Mouse (Mus musculus) forebrain, embryonic 13.5 days (tissue): Measurements from ENCODE around the gene Gm13030. TPM values are rescaled to one million over a fixed set of nuclear protein-coding genes. Genes with fewer than 3 reads are reported as not detected.
"Not testable (repeated sequence)": the region's sequence is repeated elsewhere in the genome, so short reads cannot be mapped to it uniquely, and the experiment has no call there.

Source experiments
- ATAC-seq: fragments of 200-750 bp; cut with Nextera tagmentation; 2 replicates; pipeline ENCODE4 v1.8.0; 2017
- H3K27ac ChIP-seq: fragments of 300-500 bp; sonication (generic); 2 replicates; pipeline ENCODE4 v1.5.1; 2015; ENCODE audit warnings: inconsistent platforms, mild to moderate bottlenecking, moderate library complexity
- H3K27me3 ChIP-seq: fragments of 300-500 bp; sonication (generic); 2 replicates; pipeline ENCODE4 v1.6.1; 2015; ENCODE audit warnings: mild to moderate bottlenecking, inconsistent platforms
- H3K36me3 ChIP-seq: fragments of 300-500 bp; sonication (generic); 2 replicates; pipeline ENCODE4 v1.6.1; 2015; ENCODE audit warnings: mild to moderate bottlenecking, inconsistent platforms; ENCODE audit not compliant: poor library complexity, severe bottlenecking
- H3K4me1 ChIP-seq: fragments of 300-500 bp; sonication (generic); 2 replicates; pipeline ENCODE4 v1.6.1; 2015; ENCODE audit warnings: inconsistent platforms
- H3K4me2 ChIP-seq: fragments of 300-500 bp; sonication (generic); 2 replicates; pipeline ENCODE4 v1.6.1; 2015; ENCODE audit warnings: inconsistent platforms, mild to moderate bottlenecking, moderate library complexity
- H3K4me3 ChIP-seq: fragments of 300-500 bp; sonication (generic); 2 replicates; pipeline ENCODE4 v1.5.1; 2015; ENCODE audit warnings: mild to moderate bottlenecking, inconsistent platforms
- H3K9ac ChIP-seq: fragments of 300-500 bp; sonication (generic); 2 replicates; pipeline ENCODE4 v1.6.1; 2015; ENCODE audit warnings: mild to moderate bottlenecking, inconsistent platforms
- H3K9me3 ChIP-seq: fragments of 300-500 bp; sonication (generic); replicated peaks from 2 replicates; pipeline ENCODE4 v1.6.1; 2016; ENCODE audit warnings: inconsistent platforms
- WGBS: fragments of 180-500 bp; shearing (Covaris S2); methylation state at CpG from one replicate; pipeline ENCODE4 v1.1.7; 2015; 5-methylcytosine and 5-hydroxymethylcytosine counted together
- polyA plus RNA-seq: library from polyadenylated mRNA; unstranded; fragments of >200 nt; fragmentation: Nextera tagmentation; extraction: Ambion mirVana; gene quantifications from 2 replicates; pipeline ENCODE4 v1.2.1, GENCODE M21; 2015

The Gm13030 gene
- polyA plus RNA-seq, 1 experiment from 2014 or later = not detected

DNA sequence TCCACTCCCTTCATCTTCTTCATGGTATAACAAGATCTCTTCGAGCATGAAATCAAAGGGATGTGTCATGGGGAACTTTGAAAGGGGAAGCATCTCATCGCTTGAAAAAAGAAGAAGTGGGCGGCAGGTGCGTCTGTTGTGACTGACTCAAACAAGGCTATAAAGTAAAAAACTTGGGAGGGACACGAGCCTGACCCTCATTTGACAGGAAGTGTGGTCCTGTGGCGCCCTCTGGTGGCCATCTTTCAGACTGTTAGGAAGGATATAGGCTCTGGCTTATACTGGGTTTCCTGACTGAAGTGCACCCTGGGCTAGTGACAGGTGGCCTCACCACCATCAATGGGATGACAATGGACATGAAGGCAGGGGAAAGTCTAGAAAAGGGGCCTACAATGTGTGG, 10.5 kb upstream of the Gm13030 start:
- H3K4me3 ChIP-seq = no peak overlapping the region
- no peak overlapping the region for H3K4me2 ChIP-seq
- H3K27ac ChIP-seq = no peak overlapping the region
- peaks cover 7% of the 10 kb centered on the region; the same call in 1 of the 2 replicates for H3K4me1 ChIP-seq
- 14% methylated on average over 6 of the region's 6 CpGs for WGBS
- no peaks in the 10 kb centered on the region for H3K9me3 ChIP-seq
- 0 out of 2 replicates have a peak, but pooled peaks cover 5% of the 10 kb centered on the region for H3K27me3 ChIP-seq
- no peak overlapping the region for H3K9ac ChIP-seq
- 0 out of 2 replicates have a peak, but pooled peaks have one; percentile 41 for ATAC-seq
- H3K36me3 ChIP-seq = no peaks in the 10 kb centered on the region

- 7% methylated on average over 16 of the region's 16 CpGs for WGBS
- peak overlapping the region; percentile 45 for H3K4me2 ChIP-seq
- H3K27ac ChIP-seq = no peak overlapping the region
- ATAC-seq = no peak
- no peaks in the 10 kb centered on the region for H3K36me3 ChIP-seq
- H3K9me3 ChIP-seq = no peaks in the 10 kb centered on the region
- H3K4me3 ChIP-seq = no peak overlapping the region
- no peak overlapping the region for H3K9ac ChIP-seq
- 0 out of 2 replicates have a peak, but pooled peaks cover 5% of the 10 kb centered on the region for H3K27me3 ChIP-seq
- H3K4me1 ChIP-seq = peaks cover 7% of the 10 kb centered on the region; the same call in 1 of the 2 replicates
Measured at GRCm38 (mm10) chr4:138882179-138882578, 8.4 kb upstream of the Gm13030 start.

DNA sequence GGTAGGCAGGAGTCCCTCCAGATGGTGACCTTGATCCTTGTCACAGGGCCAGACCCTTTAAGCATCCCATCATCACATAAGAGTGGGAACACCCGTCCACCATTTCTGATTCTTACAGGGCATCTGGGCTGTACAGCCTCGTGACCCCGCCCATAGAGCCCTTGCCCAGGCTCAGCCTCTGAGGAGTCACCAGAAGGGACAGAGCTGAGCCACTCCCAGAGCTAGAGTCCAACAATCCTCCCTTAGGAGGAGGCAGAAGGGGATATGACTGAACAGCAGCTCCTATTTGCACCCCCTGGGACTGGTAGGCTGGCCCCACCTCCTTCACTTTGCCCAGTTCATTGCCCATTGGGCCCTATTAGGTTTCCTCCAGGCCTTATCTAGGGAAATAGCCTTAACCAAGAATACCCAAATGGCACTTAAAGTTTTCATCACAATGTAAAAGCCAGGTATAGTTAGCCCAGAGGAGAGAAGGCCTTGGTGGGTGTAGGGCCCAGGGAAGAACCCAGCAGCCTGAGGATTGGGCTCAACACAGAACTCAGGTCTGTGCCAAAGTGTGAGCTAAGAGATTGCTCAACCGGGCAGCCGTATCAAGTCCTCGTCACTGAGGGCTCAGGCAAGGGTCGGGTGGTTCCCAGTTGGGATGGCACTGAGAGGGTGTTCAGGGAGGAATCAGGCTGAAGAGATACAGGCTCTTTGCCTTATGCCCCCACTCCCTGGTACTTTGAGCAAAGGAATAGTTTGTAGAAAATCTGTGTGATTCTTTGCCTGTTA, 7.2 kb upstream of the Gm13030 start:
- 91% methylated on average over 7 of the region's 7 CpGs for WGBS
- H3K4me2 ChIP-seq = no peak overlapping the region

GRCm38 (mm10) chr4:138879808-138880207, 6.0 kb upstream of the Gm13030 start:
- no peaks in the 10 kb centered on the region for H3K36me3 ChIP-seq
- H3K9me3 ChIP-seq = no peaks in the 10 kb centered on the region
- H3K27ac ChIP-seq = no peak overlapping the region
- WGBS = 89% methylated on average over 11 of the region's 11 CpGs
- ATAC-seq = no peak
- H3K27me3 ChIP-seq = 0 out of 2 replicates have a peak, but pooled peaks cover 5% of the 10 kb centered on the region
- peaks cover 7% of the 10 kb centered on the region; the same call in 1 of the 2 replicates for H3K4me1 ChIP-seq
- H3K4me3 ChIP-seq = no peak overlapping the region
- H3K9ac ChIP-seq = no peak overlapping the region
- H3K4me2 ChIP-seq = no peak overlapping the region

More for the DNA sequence above, 7.2 kb upstream of the Gm13030 start:
- no peak for ATAC-seq
- H3K4me3 ChIP-seq = no peak overlapping the region
- no peaks in the 10 kb centered on the region for H3K36me3 ChIP-seq
- H3K9me3 ChIP-seq = no peaks in the 10 kb centered on the region
- H3K9ac ChIP-seq = no peak overlapping the region
- 0 out of 2 replicates have a peak, but pooled peaks cover 5% of the 10 kb centered on the region for H3K27me3 ChIP-seq
- no peak overlapping the region for H3K27ac ChIP-seq
- peaks cover 7% of the 10 kb centered on the region; the same call in 1 of the 2 replicates for H3K4me1 ChIP-seq

- Histone ChIP-seq H3K4me2 (no peak overlapping the region), H3K27me3 (0 out of 2 replicates have a peak, but pooled peaks cover 5% of the 10 kb centered on the region), H3K9ac (no peak overlapping the region), H3K4me3 (no peak overlapping the region), H3K27ac (no peak overlapping the region), H3K36me3 (no peaks in the 10 kb centered on the region), H3K4me1 (peaks cover 7% of the 10 kb centered on the region; the same call in 1 of the 2 replicates), H3K9me3 (no peaks in the 10 kb centered on the region)
- ATAC-seq = no peak
- WGBS = 74% methylated on average over 8 of the region's 8 CpGs
Measured at GRCm38 (mm10) chr4:138878783-138879182, 5.0 kb upstream of the Gm13030 start.

DNA sequence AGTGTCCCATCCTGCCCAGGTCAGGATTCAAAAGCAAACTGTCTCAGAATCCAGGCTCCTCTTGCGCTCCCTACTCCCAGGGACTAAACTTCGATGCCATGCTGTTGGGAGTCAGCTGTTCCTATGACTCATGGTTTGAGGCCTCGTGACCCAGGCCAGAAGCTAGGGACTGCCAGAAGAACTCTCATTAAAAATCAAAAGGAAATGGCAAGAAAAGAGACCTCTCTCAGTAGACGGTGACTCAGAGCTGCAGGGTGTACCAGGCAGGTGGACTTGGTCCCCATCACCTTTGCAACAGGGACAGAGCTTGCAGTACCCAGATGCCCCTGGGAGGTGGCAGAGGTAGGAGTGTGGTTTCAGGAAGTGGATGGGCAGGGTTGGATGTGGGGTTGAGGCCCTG, 4.0 kb upstream of the Gm13030 start, which contains the start of gene Pla2g2e:
Pla2g2e (plus strand) TSS at position 212 of the 400 bp plus-strand sequence.
- 0 out of 2 replicates have a peak, but pooled peaks cover 5% of the 10 kb centered on the region for H3K27me3 ChIP-seq
- H3K9me3 ChIP-seq = no peaks in the 10 kb centered on the region
- H3K4me1 ChIP-seq = peaks cover 7% of the 10 kb centered on the region; the same call in 1 of the 2 replicates
- no peak within 1 kb of the TSS for H3K27ac ChIP-seq
- H3K4me2 ChIP-seq = no peak within 1 kb of the TSS
- H3K9ac ChIP-seq = no peak within 1 kb of the TSS
- no peak within 1 kb of the TSS for H3K4me3 ChIP-seq
- ATAC-seq = no peak
- 83% methylated on average over 4 of the region's 4 CpGs for WGBS
- no peaks in the 10 kb centered on the region for H3K36me3 ChIP-seq

DNA sequence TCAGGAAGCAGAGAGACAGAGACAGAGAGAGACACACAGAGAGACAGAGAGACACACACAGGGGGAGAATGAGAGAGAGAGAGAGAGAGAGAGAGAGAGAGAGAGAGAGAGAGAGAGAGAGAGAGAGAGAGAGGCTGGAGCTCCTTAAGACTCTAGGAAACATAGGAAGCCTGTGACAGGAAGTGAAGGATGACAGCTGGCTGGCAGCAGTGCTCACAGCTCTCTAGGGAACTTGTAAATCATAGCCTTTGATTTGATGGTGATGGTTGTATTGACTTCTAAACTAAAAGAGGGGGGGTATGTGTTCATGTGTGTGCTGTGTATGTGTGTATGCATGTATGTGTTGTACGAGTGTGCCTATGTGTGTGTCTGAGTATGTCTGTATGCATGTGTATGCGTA, 2.2 kb upstream of the Gm13030 start:
- Histone ChIP-seq H3K36me3 (no peaks in the 10 kb centered on the region), H3K9me3 (no peaks in the 10 kb centered on the region), H3K4me2 (no peak overlapping the region), H3K27me3 (no peaks in the 10 kb centered on the region), H3K9ac (no peak overlapping the region), H3K4me1 (no peaks in the 10 kb centered on the region), H3K27ac (no peak overlapping the region), H3K4me3 (no peak overlapping the region)
- WGBS = 97% methylated on average over 2 of the region's 2 CpGs
- no peak for ATAC-seq

GRCm38 (mm10) chr4:138875275-138875674, 1.5 kb upstream of the Gm13030 start:
- not testable (repeated sequence) for H3K9ac ChIP-seq, H3K36me3 ChIP-seq, H3K27me3 ChIP-seq, H3K9me3 ChIP-seq, ATAC-seq, H3K4me2 ChIP-seq, H3K27ac ChIP-seq, H3K4me1 ChIP-seq, H3K4me3 ChIP-seq
- WGBS = 81% methylated on average over 2 of the region's 2 CpGs

DNA sequence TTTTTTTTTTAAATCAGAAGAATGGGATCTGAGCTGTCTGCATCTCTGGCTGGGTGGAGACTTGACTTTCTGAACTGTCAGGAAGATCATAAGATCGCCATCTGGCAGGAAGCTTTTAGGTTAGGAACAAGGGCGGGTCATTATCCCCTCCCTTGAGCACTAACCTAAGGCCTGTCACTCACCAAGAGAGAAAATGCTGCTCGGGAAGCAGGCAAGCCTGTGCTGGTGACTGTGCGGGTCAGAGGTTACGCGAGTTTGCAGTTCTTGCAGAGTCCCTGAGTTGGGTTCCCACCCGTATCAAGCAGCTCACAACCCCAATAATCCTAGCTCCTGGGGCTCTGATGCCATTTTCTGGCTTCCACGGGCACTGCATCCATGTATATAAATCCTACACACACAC, 5.1 kb downstream of the Gm13030 start:
- 67% methylated on average over 8 of the region's 8 CpGs for WGBS
- ATAC-seq = no peak
- no peak overlapping the region for H3K27ac ChIP-seq

DNA sequence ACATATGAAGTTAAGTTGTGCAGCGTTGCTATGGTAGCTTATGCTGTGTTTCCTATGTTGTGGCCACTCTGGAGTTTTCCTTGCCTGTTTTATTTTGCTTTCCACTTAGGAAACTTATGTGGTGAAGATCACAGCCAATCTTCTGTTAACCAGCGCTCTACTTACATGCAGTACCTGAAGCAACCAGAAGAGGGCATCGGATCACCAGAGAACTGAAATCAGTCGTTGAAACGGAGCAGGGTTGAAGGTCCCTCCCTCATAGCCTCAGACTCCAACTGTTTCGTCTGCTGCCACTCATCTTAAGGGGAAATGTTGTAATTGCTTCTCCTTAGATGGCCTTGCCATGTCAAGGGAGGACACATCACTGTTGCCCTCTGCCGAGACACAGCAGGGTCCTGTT, 7.4 kb downstream of the Gm13030 start:
- no peak overlapping the region for H3K27ac ChIP-seq
- ATAC-seq = no peak
- no peaks in the 10 kb centered on the region for H3K27me3 ChIP-seq
- H3K4me1 ChIP-seq = no peaks in the 10 kb centered on the region
- WGBS = 16% methylated on average over 7 of the region's 7 CpGs
- no peaks in the 10 kb centered on the region for H3K36me3 ChIP-seq
- no peak overlapping the region for H3K4me2 ChIP-seq
- no peak overlapping the region for H3K4me3 ChIP-seq
- H3K9ac ChIP-seq = no peak overlapping the region
- no peaks in the 10 kb centered on the region for H3K9me3 ChIP-seq

More for the DNA sequence above, 5.1 kb downstream of the Gm13030 start:
- Histone ChIP-seq H3K9me3 (no peaks in the 10 kb centered on the region), H3K9ac (no peak overlapping the region), H3K4me2 (no peak overlapping the region), H3K4me3 (no peak overlapping the region), H3K4me1 (no peaks in the 10 kb centered on the region), H3K27me3 (no peaks in the 10 kb centered on the region), H3K36me3 (no peaks in the 10 kb centered on the region)

DNA sequence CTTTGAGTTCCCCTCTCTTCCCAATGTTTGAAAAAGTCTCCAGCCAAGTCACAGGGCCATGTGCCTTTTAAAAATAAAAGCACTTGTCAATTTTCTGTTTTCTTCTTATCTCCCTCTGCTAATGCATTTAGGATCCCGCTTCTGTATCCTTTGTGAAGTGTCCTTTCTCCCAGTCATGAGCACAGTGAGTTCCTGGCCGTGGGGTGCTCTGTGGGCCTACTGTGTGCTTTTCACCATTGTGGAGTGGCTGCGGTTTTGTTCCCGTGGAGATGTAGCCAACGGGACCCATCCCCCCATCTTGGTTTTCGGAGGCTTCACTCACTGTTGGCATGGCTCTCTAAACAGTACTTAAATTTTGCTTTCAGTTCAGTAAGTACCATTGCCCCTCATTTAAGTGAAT, 7.8 kb downstream of the Gm13030 start:
- Histone ChIP-seq H3K36me3 (no peaks in the 10 kb centered on the region), H3K27ac (no peak overlapping the region), H3K9me3 (no peaks in the 10 kb centered on the region), H3K27me3 (no peaks in the 10 kb centered on the region), H3K9ac (no peak overlapping the region), H3K4me3 (no peak overlapping the region), H3K4me1 (no peaks in the 10 kb centered on the region), H3K4me2 (no peak overlapping the region)
- ATAC-seq = no peak
- 66% methylated on average over 6 of the region's 6 CpGs for WGBS

GRCm38 (mm10) chr4:138865092-138865491, 8.7 kb downstream of the Gm13030 start:
- H3K27me3 ChIP-seq = no peaks in the 10 kb centered on the region
- H3K27ac ChIP-seq = no peak overlapping the region
- H3K9ac ChIP-seq = no peak overlapping the region
- H3K9me3 ChIP-seq = no peaks in the 10 kb centered on the region
- no peak overlapping the region for H3K4me2 ChIP-seq
- no peak overlapping the region for H3K4me3 ChIP-seq
- H3K4me1 ChIP-seq = no peaks in the 10 kb centered on the region
- no peaks in the 10 kb centered on the region for H3K36me3 ChIP-seq
- WGBS = 55% methylated on average over 5 of the region's 5 CpGs
- no peak for ATAC-seq
